Mouse (Mus musculus) lung, postnatal 0 days (tissue): ENCODE measurements around the gene Ifnl3. TPM values are rescaled to one million over a fixed set of nuclear protein-coding genes. Genes with fewer than 3 reads are reported as not detected.

Experiments
- ATAC-seq: fragments of 200-750 bp; cut with Nextera tagmentation; 2 replicates; pipeline ENCODE4 v1.8.0; 2017; ENCODE audit warnings: moderate library complexity
- DNase-seq: peaks from one replicate; pipeline ENCODE4 v3.0.0-alpha.2; 2016; ENCODE audit warnings: low spot score
- H3K27ac ChIP-seq: fragments of 300-500 bp; sonication (generic); 2 replicates; pipeline ENCODE4 v1.5.1; 2014; ENCODE audit warnings: antibody characterized with exemption, mild to moderate bottlenecking, low read length, mixed read lengths
- H3K27me3 ChIP-seq: fragments of 300-500 bp; sonication (generic); replicated peaks from 2 replicates; pipeline ENCODE4 v1.6.1; 2014; ENCODE audit warnings: low read length, mixed read lengths; ENCODE audit not compliant: insufficient read depth
- H3K36me3 ChIP-seq: fragments of 300-500 bp; sonication (generic); 2 replicates; pipeline ENCODE4 v1.6.1; 2014; ENCODE audit warnings: low read length, mixed read lengths; ENCODE audit not compliant: insufficient read depth
- H3K4me1 ChIP-seq: fragments of 300-500 bp; sonication (generic); 2 replicates; pipeline ENCODE4 v1.6.1; 2014; ENCODE audit warnings: antibody characterized with exemption, low read depth, low read length, mixed read lengths; ENCODE audit not compliant: insufficient read depth
- H3K4me2 ChIP-seq: fragments of 300-500 bp; sonication (generic); replicated peaks from 2 replicates; pipeline ENCODE4 v1.6.1; 2014; ENCODE audit warnings: low read depth, mild to moderate bottlenecking, low read length, moderate library complexity, mixed read lengths
- H3K4me3 ChIP-seq: fragments of 300-500 bp; sonication (generic); 2 replicates; pipeline ENCODE4 v1.5.1; 2014; ENCODE audit warnings: low read depth, low read length
- H3K9ac ChIP-seq: fragments of 300-500 bp; sonication (generic); replicated peaks from 2 replicates; pipeline ENCODE4 v1.6.1; 2014; ENCODE audit warnings: low read depth, mild to moderate bottlenecking
- H3K9me3 ChIP-seq: fragments of 300-500 bp; sonication (generic); 2 replicates; pipeline ENCODE4 v1.6.1; 2016; ENCODE audit warnings: low read length, mixed read lengths
- CTCF ChIP-seq: IDR thresholded peaks from 2 replicates; pipeline ENCODE4 v1.5.1; 2016; ENCODE audit warnings: antibody characterized with exemption, mild to moderate bottlenecking
- EP300 ChIP-seq: IDR thresholded peaks from 2 replicates; pipeline ENCODE4 v1.6.1; 2016; ENCODE audit warnings: antibody characterized with exemption, mild to moderate bottlenecking, control low read depth
- WGBS: fragments of 180-500 bp; shearing (Covaris S2); extraction: QIAGEN DNeasy Blood & Tissue Kit; methylation state at CpG from one replicate; pipeline ENCODE4 v1.1.7; 2014; 5-methylcytosine and 5-hydroxymethylcytosine counted together
- polyA plus RNA-seq: library from polyadenylated mRNA; unstranded; fragments of >200 nt; fragmentation: Nextera tagmentation; extraction: Ambion mirVana; gene quantifications from 2 replicates; pipeline ENCODE4 v1.2.1, GENCODE M21; 2015

Ifnl3 gene
- polyA plus RNA-seq, 1 experiment from 2014 or later = not detected

DNA sequence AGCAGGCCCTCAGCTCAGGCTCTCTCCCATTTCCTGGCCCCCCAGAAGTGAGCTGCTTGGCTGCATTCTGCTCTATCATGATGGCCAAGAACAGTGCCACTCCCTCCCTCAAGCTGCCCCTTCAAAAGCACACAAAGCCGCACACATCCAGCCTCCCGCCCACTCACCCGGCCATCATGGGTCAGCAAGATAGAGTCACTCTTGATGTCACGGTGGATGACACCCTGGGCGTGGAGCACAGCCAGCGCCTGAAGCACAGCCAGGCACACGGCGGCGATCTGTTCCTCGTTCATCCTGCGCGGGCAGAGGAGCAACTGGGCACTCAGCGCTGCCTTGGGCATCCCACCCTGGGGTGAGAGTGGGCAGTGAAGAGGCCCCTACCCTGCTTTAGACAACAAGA lies 39.7 kb downstream of the Ifnl3 start:
- ATAC-seq (no peak), DNase-seq (no peak)
- Histone ChIP-seq H3K4me2 (no peak overlapping the region), H3K9ac (no peak overlapping the region), H3K27me3 (no peaks in the 10 kb centered on the region), H3K36me3 (peaks cover 50% of the 10 kb centered on the region), H3K27ac (no peak overlapping the region), H3K4me1 (no peaks in the 10 kb centered on the region), H3K4me3 (no peak overlapping the region), H3K9me3 (no peaks in the 10 kb centered on the region)
- 87% methylated on average over 13 of the region's 13 CpGs for WGBS
- TF ChIP-seq EP300 = no peak
- TF ChIP-seq CTCF = no peak

DNA sequence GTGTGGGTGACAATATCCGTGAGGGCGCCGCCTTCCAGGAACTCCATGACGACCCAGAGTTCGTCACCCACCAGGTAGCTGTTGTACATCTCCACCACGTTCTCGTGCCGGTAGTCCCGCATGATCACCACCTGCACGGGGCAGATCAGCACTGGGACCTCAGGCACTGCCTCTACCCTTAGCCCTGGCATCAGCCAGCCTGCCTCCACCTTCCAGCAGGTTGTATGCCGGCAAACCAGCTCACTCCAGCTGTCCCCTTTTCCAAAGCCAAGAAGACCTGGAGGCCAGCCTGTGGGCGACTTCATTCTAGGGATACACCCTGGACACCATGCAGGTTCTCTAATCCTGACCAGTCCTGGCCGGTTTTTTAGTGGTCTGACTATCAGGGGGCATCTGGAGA lies 40.3 kb downstream of the Ifnl3 start:
- Histone ChIP-seq H3K4me1 (no peaks in the 10 kb centered on the region), H3K4me3 (no peak overlapping the region), H3K9ac (no peak overlapping the region), H3K36me3 (peaks cover 55% of the 10 kb centered on the region), H3K9me3 (no peaks in the 10 kb centered on the region), H3K4me2 (no peak overlapping the region), H3K27ac (no peak overlapping the region), H3K27me3 (no peaks in the 10 kb centered on the region)
- TF ChIP-seq EP300 = no peak
- TF ChIP-seq CTCF = no peak
- ATAC-seq (no peak), DNase-seq (no peak)
- WGBS = 94% methylated on average over 13 of the region's 13 CpGs

GRCm38 (mm10) chr7:28565407-28565806 lies 42.8 kb downstream of the Ifnl3 start:
- H3K9me3 ChIP-seq = no peaks in the 10 kb centered on the region
- H3K27ac ChIP-seq = no peak overlapping the region
- peaks cover 49% of the 10 kb centered on the region for H3K36me3 ChIP-seq
- no peak for DNase-seq
- H3K9ac ChIP-seq = no peak overlapping the region
- no peak overlapping the region for H3K4me3 ChIP-seq
- whole genome bisulfite sequencing = 74% methylated on average over 5 of the region's 5 CpGs
- TF ChIP-seq EP300 (no peak), CTCF (no peak)
- H3K27me3 ChIP-seq = no peaks in the 10 kb centered on the region
- peaks cover 18% of the 10 kb centered on the region; the same call in 1 of the 2 replicates for H3K4me1 ChIP-seq
- no peak overlapping the region for H3K4me2 ChIP-seq
- no peak for ATAC-seq

DNA sequence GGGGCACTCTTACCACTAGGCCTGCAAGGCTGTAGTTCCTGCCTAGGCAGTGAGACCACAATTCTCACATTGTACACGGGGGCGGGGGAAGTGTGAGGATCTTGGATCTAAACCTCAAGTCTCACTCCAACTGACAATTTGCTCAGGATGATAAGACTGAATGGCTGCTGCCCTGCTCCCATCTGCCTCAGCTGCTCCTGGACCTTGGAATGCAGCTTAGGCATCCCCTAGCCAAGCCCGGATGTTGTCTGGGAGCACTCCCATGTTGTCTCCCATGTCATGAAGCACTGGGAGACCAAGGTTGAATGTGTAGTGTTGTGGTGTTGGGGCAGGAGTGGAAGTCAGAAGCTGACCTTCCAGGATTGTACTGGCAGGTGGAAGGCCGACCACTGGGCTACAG lies 44.9 kb downstream of the Ifnl3 start:
- Histone ChIP-seq H3K27me3 (no peaks in the 10 kb centered on the region), H3K9me3 (no peaks in the 10 kb centered on the region), H3K4me1 (peaks cover 34% of the 10 kb centered on the region), H3K9ac (no peak overlapping the region), H3K4me2 (no peak overlapping the region), H3K4me3 (no peak overlapping the region), H3K36me3 (peaks cover 44% of the 10 kb centered on the region), H3K27ac (no peak overlapping the region)
- ATAC-seq (no peak), DNase-seq (no peak)
- TF ChIP-seq EP300 = no peak
- WGBS = 82% methylated on average over 4 of the region's 4 CpGs

- ATAC-seq (no peak), DNase-seq (peak; percentile 86)
- no peaks in the 10 kb centered on the region for H3K27me3 ChIP-seq
- peaks cover 41% of the 10 kb centered on the region for H3K4me1 ChIP-seq
- H3K9me3 ChIP-seq = no peaks in the 10 kb centered on the region
- H3K36me3 ChIP-seq = peaks cover 39% of the 10 kb centered on the region
- no peak overlapping the region for H3K4me3 ChIP-seq
- H3K9ac ChIP-seq = no peak overlapping the region
- TF ChIP-seq EP300 (no peak), CTCF (peak; percentile 87)
- no peak overlapping the region for H3K4me2 ChIP-seq
- H3K27ac ChIP-seq = no peak overlapping the region
These were observed 45.6 kb downstream of the Ifnl3 start for GRCm38 (mm10) chr7:28568253-28568652.

GRCm38 (mm10) chr7:28570291-28570981 lies 47.8 kb downstream of the Ifnl3 start:
- no peak overlapping the region for H3K4me3 ChIP-seq
- H3K9me3 ChIP-seq = no peaks in the 10 kb centered on the region
- H3K4me1 ChIP-seq = peaks cover 58% of the 10 kb centered on the region
- peaks cover 20% of the 10 kb centered on the region for H3K36me3 ChIP-seq
- peak overlapping the region; percentile 36 for H3K4me2 ChIP-seq
- no peak overlapping the region for H3K9ac ChIP-seq
- 32% methylated on average over 12 of the region's 12 CpGs for WGBS
- no peak for TF ChIP-seq EP300
- TF ChIP-seq CTCF = peak; percentile 45
- peak overlapping the region; percentile 93 for H3K27ac ChIP-seq
- DNase-seq = peak; percentile 91
- peak; percentile 92 for ATAC-seq
- no peaks in the 10 kb centered on the region for H3K27me3 ChIP-seq
